Mouse (Mus musculus): ENCODE results near the gene Lrmp. TPM values are rescaled to one million over a fixed set of nuclear protein-coding genes. Genes with fewer than 3 reads are reported as not detected.

Gene Lrmp
- total and polyA plus RNA-seq, 3 experiments: 64.3 to 70.1 TPM; not detected in 1

DNA sequence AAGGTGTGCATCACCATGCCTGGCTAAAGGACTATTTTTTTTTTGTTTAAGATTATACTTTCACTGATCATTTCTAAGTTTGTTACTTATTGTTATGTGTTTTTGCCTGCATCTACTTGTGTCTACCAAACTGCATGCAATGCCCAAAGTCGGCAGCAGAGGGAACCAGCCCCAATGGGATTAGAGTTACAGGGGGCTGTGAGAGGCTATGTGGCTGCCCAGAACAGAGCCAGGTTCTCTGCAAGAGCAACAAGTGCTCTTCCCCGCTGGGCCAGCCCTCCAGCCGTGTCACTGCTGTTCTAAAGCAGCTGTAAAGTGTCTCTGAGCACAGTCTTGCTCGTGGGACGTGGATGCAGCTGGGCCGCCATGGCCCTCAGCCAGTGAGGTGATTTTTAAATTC, 64.2 kb downstream of the Lrmp start:
- H3K4me1 ChIP-seq (ENCODE audit: control insufficient read depth in 1 of 2, insufficient read depth in 2 of 2, low read length in 2 of 2): peaks cover 0 to 2% of the 10 kb centered on the region in 2 experiments; a peak in 1 of 4 replicates
- H3K9me3 ChIP-seq (replicated peaks; ENCODE audit: insufficient read depth, low read length): no peaks in the 10 kb centered on the region
- no peaks in the 10 kb centered on the region for H3K79me2 ChIP-seq (ENCODE audit: control insufficient read depth, insufficient read depth, low read length, poor library complexity)
- no peaks in the 10 kb centered on the region; a peak in 1 of 4 replicates for H3K27me3 ChIP-seq (ENCODE audit: control insufficient read depth in 1 of 2, insufficient read depth in 2 of 2, low read length in 2 of 2)
- no peak overlapping the region for H3K4me3 ChIP-seq (ENCODE audit: control insufficient read depth in 1 of 2, insufficient read depth in 1 of 2, low read depth in 2 of 2, low read length in 2 of 2)
- no peaks in the 10 kb centered on the region for H3K36me3 ChIP-seq (ENCODE audit: control insufficient read depth in 1 of 2, insufficient read depth in 2 of 2, low read length in 2 of 2)
- TF ChIP-seq MEF2A (IDR thresholded peaks at IDR 0.05; ENCODE audit: extremely low read depth, insufficient replicate concordance, low read depth, low read length, poor library complexity, severe bottlenecking): no peak
- no peak for TF ChIP-seq ZKSCAN1 (IDR thresholded peaks at IDR 0.05; ENCODE audit: low read depth, low read length)
- TF ChIP-seq GABPA (IDR thresholded peaks at IDR 0.05; ENCODE audit: low read depth, low read length): no peak
- peak; percentile 74 to 88 (median 79) for TF ChIP-seq CTCF (IDR thresholded peaks at IDR 0.05 in 2 of 3, conservative IDR thresholded peaks at IDR 0.05 in 1 of 3; ENCODE audit: control insufficient read depth in 1 of 3, insufficient read depth in 1 of 3, low read depth in 2 of 3, low read length in 3 of 3, poor library complexity in 1 of 3, severe bottlenecking in 1 of 3)
- TF ChIP-seq MAX (IDR thresholded peaks at IDR 0.05; ENCODE audit: low read length): no peak
- no peak for TF ChIP-seq RCOR1 (IDR thresholded peaks at IDR 0.05; ENCODE audit: low read depth, low read length)
- TF ChIP-seq SMC3 (IDR thresholded peaks at IDR 0.05; ENCODE audit: low read depth, low read length): peak; percentile 93
- no peak for TF ChIP-seq TBP (IDR thresholded peaks at IDR 0.05; ENCODE audit: low read depth, low read length)
- TF ChIP-seq RAD21 (IDR thresholded peaks at IDR 0.05; ENCODE audit: low read depth, low read length): peak; percentile 86
- no peak for TF ChIP-seq NELFE (IDR thresholded peaks at IDR 0.05; ENCODE audit: low read depth, low read length)
- peak; percentile 74 for TF ChIP-seq ZC3H11A (IDR thresholded peaks at IDR 0.05; ENCODE audit: low read depth, low read length)
- TF ChIP-seq HCFC1 (IDR thresholded peaks at IDR 0.05; ENCODE audit: low read depth, low read length): no peak
- TF ChIP-seq USF2 (IDR thresholded peaks at IDR 0.05; ENCODE audit: borderline replicate concordance in 1 of 2, insufficient read depth in 1 of 2, low read depth in 1 of 2, low read length in 2 of 2): no peak
- no peak for TF ChIP-seq POLR2A (IDR thresholded peaks at IDR 0.05; ENCODE audit: control insufficient read depth in 1 of 2, insufficient read depth in 1 of 2, low read depth in 1 of 2, low read length in 2 of 2, poor library complexity in 1 of 2)
- TF ChIP-seq KAT2A (conservative IDR thresholded peaks at IDR 0.05; ENCODE audit: low read depth, low read length): no peak
- DNase-seq (ENCODE audit: low read depth, low spot score): peak; percentile 76
- H3K27ac ChIP-seq (ENCODE audit: control insufficient read depth, low read depth, low read length): no peak overlapping the region
- no peak overlapping the region for H3K9ac ChIP-seq (ENCODE audit: control insufficient read depth, low read depth, low read length, poor library complexity, severe bottlenecking)

DNA sequence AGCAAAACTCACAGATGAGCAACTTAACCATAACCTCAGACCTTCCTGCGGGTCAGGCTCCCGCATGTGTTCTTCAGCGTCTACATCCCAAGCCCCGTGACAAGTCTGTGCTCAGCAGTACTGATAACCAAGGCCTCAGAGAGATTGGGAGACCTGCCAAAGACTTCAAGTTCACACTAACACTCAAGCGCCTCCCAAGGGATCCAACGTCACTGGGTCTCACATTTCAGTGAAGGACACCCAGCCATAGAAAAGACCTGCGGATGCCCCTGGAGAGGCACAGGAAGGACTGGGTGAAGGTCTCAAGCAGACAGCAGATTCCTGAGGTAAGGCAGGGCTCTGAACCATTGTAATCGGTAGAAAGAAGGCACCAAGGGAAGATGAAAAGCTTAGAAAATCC, 66.6 kb downstream of the Lrmp start:
- Histone ChIP-seq H3K9ac (ENCODE audit: control insufficient read depth, low read depth, low read length, poor library complexity, severe bottlenecking) (no peak overlapping the region), H3K36me3 (ENCODE audit: control insufficient read depth in 1 of 2, insufficient read depth in 2 of 2, low read length in 2 of 2) (no peaks in the 10 kb centered on the region), H3K79me2 (ENCODE audit: control insufficient read depth, insufficient read depth, low read length, poor library complexity) (no peaks in the 10 kb centered on the region), H3K4me1 (ENCODE audit: control insufficient read depth in 1 of 2, insufficient read depth in 2 of 2, low read length in 2 of 2) (peaks cover 0 to 2% of the 10 kb centered on the region in 2 experiments; a peak in 1 of 4 replicates), H3K27me3 (ENCODE audit: control insufficient read depth in 1 of 2, insufficient read depth in 2 of 2, low read length in 2 of 2) (no peaks in the 10 kb centered on the region; a peak in 1 of 4 replicates), H3K4me3 (ENCODE audit: control insufficient read depth in 1 of 2, insufficient read depth in 1 of 2, low read depth in 2 of 2, low read length in 2 of 2) (no peak overlapping the region), H3K27ac (ENCODE audit: control insufficient read depth, low read depth, low read length) (no peak overlapping the region), H3K9me3 (replicated peaks; ENCODE audit: insufficient read depth, low read length) (no peaks in the 10 kb centered on the region)
- DNase-seq (ENCODE audit: low read depth, low spot score): peak; percentile 70
- TF ChIP-seq CHD1 (IDR thresholded peaks at IDR 0.05; ENCODE audit: low read depth, low read length) (no peak), SMC3 (IDR thresholded peaks at IDR 0.05; ENCODE audit: low read depth, low read length) (peak; percentile 7; the same call in 1 of the 2 replicates)

Data from MEL (cell line).